Mouse (Mus musculus): ENCODE data around the gene Prl7c1.
"Not testable (repeated sequence)": the region's sequence is repeated elsewhere in the genome, so short reads cannot be mapped to it uniquely, and the experiment has no call there.

Prl7c1 gene

DNA sequence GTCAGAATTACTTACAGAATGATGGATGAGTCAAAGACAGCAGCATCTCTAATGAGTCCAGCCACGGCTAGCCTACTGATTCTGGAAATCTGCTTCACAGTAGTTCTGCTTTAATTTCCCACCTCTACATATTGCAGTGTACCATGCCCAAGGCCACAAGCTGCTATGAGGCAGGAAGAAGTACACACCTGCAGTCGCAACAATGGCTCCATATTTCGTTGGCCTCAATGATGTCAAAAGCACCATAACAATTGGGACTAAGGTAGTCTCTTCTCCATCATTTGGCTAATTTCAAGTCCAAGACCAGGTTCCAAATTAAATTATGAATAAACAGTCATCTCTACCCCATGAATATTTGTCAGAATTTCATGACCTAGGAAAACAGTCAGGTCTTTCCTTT is at the start of gene Prl7c1:
Gene Prl7c1 (minus strand): TSS at position 101 of the 400 bp plus-strand sequence.
- not testable (repeated sequence) for DNase-seq (ENCODE audit: low read depth, low spot score)

- DNase-seq (ENCODE audit: low read depth, low spot score), result no peak
Observed at GRCm38 (mm10) chr13:27802765-27803164, 22.2 kb upstream of the Prl7c1 start.

DNA sequence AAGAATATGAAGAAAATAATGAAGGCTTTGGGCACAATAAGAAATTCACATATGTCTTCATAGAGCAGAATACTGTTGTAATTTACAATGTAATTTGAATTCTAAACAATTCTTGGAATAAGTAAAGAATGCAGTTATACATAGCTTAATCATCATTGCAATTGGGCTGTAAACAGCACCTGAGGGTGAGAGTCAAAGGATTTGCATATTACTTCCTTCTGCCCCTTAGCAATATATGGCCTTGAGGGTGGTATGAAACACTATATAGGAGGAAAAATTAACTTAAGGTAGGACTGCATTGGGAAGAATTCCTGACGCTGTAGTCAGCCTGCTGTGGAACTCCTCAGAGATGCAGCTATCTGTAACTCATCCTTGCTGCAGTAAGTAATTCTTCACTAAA is 20.8 kb upstream of the Prl7c1 start, which contains the start of gene Prl2a1:
Gene Prl2a1 (plus strand): TSS at position 301 of the 400 bp plus-strand sequence.
- DNase-seq (ENCODE audit: low read depth, low spot score), result no peak

- DNase-seq (ENCODE audit: low read depth, low spot score), result no peak
Observed at GRCm38 (mm10) chr13:27799303-27799702, 18.7 kb upstream of the Prl7c1 start.

- DNase-seq (ENCODE audit: low read depth, low spot score), result no peak
Observed at GRCm38 (mm10) chr13:27734512-27735186, 46.0 kb downstream of the Prl7c1 start.

- DNase-seq (ENCODE audit: low read depth, low spot score), result not testable (repeated sequence)
Observed at GRCm38 (mm10) chr13:27730286-27730959, 50.2 kb downstream of the Prl7c1 start.

DNA sequence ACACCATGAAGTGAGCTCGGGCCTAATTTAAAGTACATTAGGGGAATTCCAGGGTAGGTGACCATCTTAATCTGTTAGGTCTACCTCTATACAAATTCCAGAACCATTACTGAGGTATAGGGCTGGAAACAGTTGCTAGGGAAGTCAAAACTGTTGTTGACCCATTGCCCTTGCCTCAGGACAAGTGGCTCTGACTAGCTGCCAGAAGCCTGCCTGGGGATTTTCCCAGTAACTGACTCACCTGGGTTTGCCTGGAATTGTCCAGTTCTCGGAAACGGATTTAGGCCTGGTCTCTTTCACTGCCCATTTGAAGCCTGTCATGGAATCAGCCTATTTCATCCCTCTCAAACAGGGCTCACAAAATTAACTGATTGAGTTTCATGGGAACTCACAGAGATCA is 55.5 kb downstream of the Prl7c1 start:
- not testable (repeated sequence) for DNase-seq (ENCODE audit: low read depth, low spot score)

Measured in CD4-positive, CD25-positive, alpha-beta regulatory T cell, adult 2 months (primary cell).